Mouse (Mus musculus) frontal cortex, postnatal 36 days (tissue): Measurements from ENCODE around the gene Actn4.

Experiments used
- DNase-seq, 2 experiments: peaks; one replicate each; pipeline ENCODE4 v3.0.0; 2022; ENCODE audit warnings: low spot score in 2 of 2

Actn4 gene

GRCm38 (mm10) chr7:28849700-28850236, 112.4 kb downstream of the Actn4 start:
- no peak for DNase-seq

GRCm38 (mm10) chr7:28847273-28847672, 114.9 kb downstream of the Actn4 start:
- DNase-seq: no peak
